Mouse (Mus musculus) ovary, postnatal 36 days (tissue): ENCODE measurements around the gene Gm16427.
"Not testable (repeated sequence)": the region's sequence is repeated elsewhere in the genome, so short reads cannot be mapped to it uniquely, and the experiment has no call there.

Experiments used
- DNase-seq: peaks from one replicate; pipeline ENCODE4 v3.0.0; 2022; ENCODE audit warnings: low spot score, mixed read lengths

Gm16427 gene

DNA sequence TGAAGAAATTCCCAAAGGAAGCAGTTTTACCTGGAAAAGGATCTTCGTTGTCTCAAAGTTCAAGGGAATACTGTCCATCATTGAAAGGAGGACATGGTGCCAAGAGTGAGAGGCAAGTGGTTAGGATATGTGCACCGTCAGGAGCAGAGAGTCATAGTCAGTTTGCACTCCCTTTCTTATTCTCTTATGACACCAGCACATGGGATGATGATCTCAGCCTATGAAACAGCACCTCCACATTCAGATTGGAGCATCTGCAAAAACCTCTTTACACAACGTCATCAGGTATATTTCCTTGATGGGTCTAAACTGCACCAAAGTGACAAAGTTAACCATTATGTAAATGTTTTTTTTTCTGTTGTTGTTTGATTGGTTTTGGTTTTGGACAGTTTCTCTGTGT, at the start of gene Gm16427:
TSS of gene Gm16427 (minus strand) at position 101 of the 400 bp plus-strand sequence.
- not testable (repeated sequence) for DNase-seq
